Mouse (Mus musculus) megakaryocyte, embryonic 14.5 days (primary cell): ENCODE data around the gene Sept9.

Source experiments
- FLI1 ChIP-seq: IDR thresholded peaks from 2 replicates; pipeline ENCODE4 v1.6.1; 2012; ENCODE audit warnings: low read length, inconsistent platforms, mixed read lengths
- GATA1 ChIP-seq: IDR thresholded peaks from 3 replicates; pipeline ENCODE4 v1.6.1; 2012; ENCODE audit warnings: mixed read lengths, low read length, inconsistent platforms, borderline replicate concordance

- TF ChIP-seq GATA1 (no peak), FLI1 (no peak)
These were observed 93.0 kb downstream of the Sept9 start for GRCm38 (mm10) chr11:117292446-117292845.
